Mouse (Mus musculus): Measurements from ENCODE around the gene Arhgap17. TPM values are rescaled to one million over a fixed set of nuclear protein-coding genes. Genes with fewer than 3 reads are reported as not detected.

Gene Arhgap17
- total and polyA plus RNA-seq, 3 experiments, result 6.7 to 56.1 (median 7.4) TPM

DNA sequence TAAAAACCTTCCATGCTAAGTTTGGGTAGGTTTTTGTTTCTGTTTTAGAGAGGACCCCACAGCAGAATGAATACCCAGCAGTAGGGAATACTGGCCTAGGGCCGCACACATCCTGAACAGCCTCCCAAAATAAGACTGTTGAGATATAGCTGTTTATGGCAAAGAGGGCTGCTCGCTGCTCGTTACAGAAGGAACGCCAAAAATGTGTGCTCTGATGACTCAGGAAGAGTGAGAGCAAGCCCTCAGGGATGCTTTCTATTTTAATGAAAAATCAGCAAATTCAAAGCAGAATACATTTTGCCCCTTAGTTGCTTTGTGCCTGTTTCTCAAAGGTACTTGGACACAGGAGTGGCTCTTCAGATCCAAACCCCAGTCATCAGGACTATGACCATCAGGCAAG is 41.8 kb downstream of the Arhgap17 start:
- Histone ChIP-seq H3K36me3 (replicated peaks in 1 of 2; ENCODE audit: control insufficient read depth in 1 of 2, insufficient read depth in 1 of 2, low read length in 1 of 2) (peaks cover 30 to 71% of the 10 kb centered on the region in 2 experiments), H3K4me3 (replicated peaks in 1 of 3; ENCODE audit: low read depth in 2 of 3, low read length in 2 of 3, poor library complexity in 1 of 3) (no peak overlapping the region), H3K9me3 (replicated peaks; ENCODE audit: low read length) (no peaks in the 10 kb centered on the region), H3K4me2 (ENCODE audit: insufficient read depth, low read depth, poor library complexity, severe bottlenecking) (no peak overlapping the region), H3K79me2 (replicated peaks; ENCODE audit: control insufficient read depth, extremely low read depth, insufficient read depth, poor library complexity, severe bottlenecking) (no peaks in the 10 kb centered on the region), H3K27ac (ENCODE audit: insufficient read depth, low read depth) (no peak overlapping the region), H3K9ac (ENCODE audit: insufficient read depth, low read depth) (no peak overlapping the region), H3K4me1 (ENCODE audit: control insufficient read depth in 1 of 2, insufficient read depth in 2 of 2) (peaks cover 24 to 97% of the 10 kb centered on the region in 2 experiments), H3K27me3 (replicated peaks) (no peaks in the 10 kb centered on the region)
- dilution Hi-C loops (cut with MboI; ENCODE audit: extremely low pct_ligation_motif_present, extremely low pct_unique_long_range_greater_than_20kb, low sequenced_read_pairs) (no loop called here), in situ Hi-C loops (cut with MboI; ENCODE audit: low pct_ligation_motif_present, low pct_unique_long_range_greater_than_20kb, low sequenced_read_pairs) (no loop called here)
- no peak for DNase-seq (ENCODE audit: extremely low read depth)
- TF ChIP-seq GABPA (IDR thresholded peaks at IDR 0.05; ENCODE audit: insufficient replicate concordance, low read depth, low read length) (no peak), ZMIZ1 (IDR thresholded peaks at IDR 0.05; ENCODE audit: low read depth, low read length) (no peak), MAX (IDR thresholded peaks at IDR 0.05; ENCODE audit: low read length) (no peak), MXI1 (IDR thresholded peaks at IDR 0.05; ENCODE audit: low read depth, low read length) (no peak), MYC (IDR thresholded peaks at IDR 0.05; ENCODE audit: low read depth, low read length) (no peak), POLR2AphosphoS2 (IDR thresholded peaks at IDR 0.05; ENCODE audit: low read depth, low read length) (no peak), USF2 (conservative IDR thresholded peaks at IDR 0.05; ENCODE audit: low read depth, low read length) (no peak), USF1 (IDR thresholded peaks at IDR 0.05; ENCODE audit: low read depth, low read length) (no peak), POLR2A (IDR thresholded peaks at IDR 0.05; ENCODE audit: low read depth, low read length) (no peak), UBTF (IDR thresholded peaks at IDR 0.05; ENCODE audit: low read depth, low read length) (no peak), ZC3H11A (IDR thresholded peaks at IDR 0.05; ENCODE audit: low read depth, low read length) (no peak), CTCF (conservative IDR thresholded peaks at IDR 0.05 in 1 of 2, IDR thresholded peaks at IDR 0.05 in 1 of 2; ENCODE audit: low read depth in 2 of 2, low read length in 2 of 2) (no peak), CHD2 (IDR thresholded peaks at IDR 0.05; ENCODE audit: low read length) (no peak), RCOR1 (conservative IDR thresholded peaks at IDR 0.05; ENCODE audit: low read depth, low read length) (no peak), PAX5 (IDR thresholded peaks at IDR 0.05; ENCODE audit: low read length) (no peak)

DNA sequence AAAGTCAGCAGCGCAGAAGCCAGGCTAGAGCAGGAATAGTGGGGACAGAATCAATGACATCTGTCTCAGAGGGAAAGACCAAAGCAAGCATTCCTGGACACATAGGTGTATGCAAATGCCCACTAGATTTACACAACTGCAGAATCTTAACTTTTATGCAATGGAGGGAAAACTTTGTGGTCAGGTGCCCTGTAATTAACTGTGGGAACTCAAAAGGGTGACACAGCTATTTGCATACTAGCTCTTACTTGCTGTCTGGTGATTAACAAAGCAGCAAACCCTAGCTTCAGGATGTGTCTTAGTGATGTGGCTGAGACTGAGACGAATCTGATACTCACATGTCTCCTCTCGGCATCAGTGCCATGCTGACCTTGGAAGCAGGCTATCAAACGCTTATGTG is 42.8 kb downstream of the Arhgap17 start:
- Histone ChIP-seq H3K9ac (ENCODE audit: insufficient read depth, low read depth) (no peak overlapping the region), H3K36me3 (replicated peaks in 1 of 2; ENCODE audit: control insufficient read depth in 1 of 2, insufficient read depth in 1 of 2, low read length in 1 of 2) (peaks cover 34 to 74% of the 10 kb centered on the region in 2 experiments), H3K4me3 (replicated peaks in 1 of 3; ENCODE audit: low read depth in 2 of 3, low read length in 2 of 3, poor library complexity in 1 of 3) (no peak overlapping the region), H3K79me2 (replicated peaks; ENCODE audit: control insufficient read depth, extremely low read depth, insufficient read depth, poor library complexity, severe bottlenecking) (no peaks in the 10 kb centered on the region), H3K9me3 (replicated peaks; ENCODE audit: low read length) (no peaks in the 10 kb centered on the region), H3K4me1 (ENCODE audit: control insufficient read depth in 1 of 2, insufficient read depth in 2 of 2) (peaks cover 24 to 98% of the 10 kb centered on the region in 2 experiments), H3K27me3 (replicated peaks) (no peaks in the 10 kb centered on the region), H3K4me2 (ENCODE audit: insufficient read depth, low read depth, poor library complexity, severe bottlenecking) (no peak overlapping the region), H3K27ac (ENCODE audit: insufficient read depth, low read depth) (no peak overlapping the region)
- dilution Hi-C loops (cut with MboI; ENCODE audit: extremely low pct_ligation_motif_present, extremely low pct_unique_long_range_greater_than_20kb, low sequenced_read_pairs) (no loop called here), in situ Hi-C loops (cut with MboI; ENCODE audit: low pct_ligation_motif_present, low pct_unique_long_range_greater_than_20kb, low sequenced_read_pairs) (no loop called here)
- TF ChIP-seq E2F4 (IDR thresholded peaks at IDR 0.05; ENCODE audit: insufficient replicate concordance, low read depth, low read length) (0 out of 2 replicates have a peak, but pooled peaks have one; percentile 24), RAD21 (IDR thresholded peaks at IDR 0.05; ENCODE audit: low read depth, low read length) (no peak), TBP (conservative IDR thresholded peaks at IDR 0.05; ENCODE audit: low read depth, low read length) (no peak), MXI1 (IDR thresholded peaks at IDR 0.05; ENCODE audit: low read depth, low read length) (no peak), KAT2A (IDR thresholded peaks at IDR 0.05; ENCODE audit: insufficient replicate concordance, low read length) (no peak), MAFK (IDR thresholded peaks at IDR 0.05; ENCODE audit: insufficient replicate concordance, low read length) (0 out of 2 replicates have a peak, but pooled peaks have one; percentile 37), IRF4 (IDR thresholded peaks at IDR 0.05; ENCODE audit: low read depth, low read length) (0 out of 2 replicates have a peak, but pooled peaks have one; percentile 11), EP300 (IDR thresholded peaks at IDR 0.05; ENCODE audit: low read length) (peak; percentile 47; the same call in 1 of the 2 replicates), TCF12 (IDR thresholded peaks at IDR 0.05; ENCODE audit: low read depth, low read length) (0 out of 2 replicates have a peak, but pooled peaks have one; percentile 30), BHLHE40 (IDR thresholded peaks at IDR 0.05; ENCODE audit: low read depth, low read length) (peak; percentile 77), ETS1 (conservative IDR thresholded peaks at IDR 0.05; ENCODE audit: low read depth, low read length) (peak; percentile 84)
- DNase-seq (ENCODE audit: extremely low read depth), result peak; percentile 58

Measured in CH12.LX (cell line).